Mouse (Mus musculus) thymus, postnatal 4 days (tissue): ENCODE data around the gene Btbd11.

Experiments used
- DNase-seq: peaks from one replicate; pipeline ENCODE4 v3.0.0; 2021

The Btbd11 gene

GRCm38 (mm10) chr10:85482064-85482473, 95.5 kb downstream of the Btbd11 start:
- no peak for DNase-seq

DNA sequence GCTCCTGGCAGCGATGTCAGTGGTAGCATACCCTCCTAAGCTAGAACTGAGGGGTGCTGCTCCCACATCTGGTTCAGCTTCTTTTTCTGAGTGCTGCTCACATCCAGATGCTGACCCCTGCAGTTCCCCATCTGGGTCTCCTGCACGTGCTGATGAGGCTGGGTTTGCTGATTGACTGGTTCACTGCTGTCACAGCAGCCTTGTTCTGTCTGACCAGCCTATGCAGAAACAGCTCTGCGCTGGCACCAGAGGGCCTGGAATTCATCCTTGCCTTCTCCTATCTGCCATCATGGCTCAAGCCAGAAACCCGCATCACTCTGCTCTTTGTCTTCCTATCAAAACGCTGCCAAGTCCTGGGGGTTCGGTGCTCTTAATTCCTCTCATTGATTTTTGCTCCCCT, 95.9 kb downstream of the Btbd11 start:
- no peak for DNase-seq

GRCm38 (mm10) chr10:85486456-85486855, 99.8 kb downstream of the Btbd11 start:
- no peak for DNase-seq

GRCm38 (mm10) chr10:85492583-85492982, 106.0 kb downstream of the Btbd11 start:
- DNase-seq, result no peak

DNA sequence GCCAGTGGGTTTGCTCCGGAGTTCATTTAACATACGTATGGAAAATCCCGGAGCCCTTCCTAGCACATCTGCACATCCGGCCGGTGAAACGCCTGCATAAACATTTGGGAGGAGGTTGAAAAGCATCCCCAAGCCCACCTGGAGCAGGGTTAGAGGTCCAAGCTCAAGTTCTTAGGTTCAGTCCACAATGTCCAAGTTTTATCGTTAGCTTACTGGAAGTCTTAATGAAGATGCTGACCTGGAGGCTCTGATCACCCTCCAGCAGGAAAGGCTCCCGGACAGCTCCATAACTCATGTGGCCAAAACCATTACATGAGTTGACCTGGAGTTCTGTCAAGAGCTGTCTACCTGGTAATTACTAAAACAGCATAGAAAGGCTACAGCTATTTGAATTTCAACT, 109.7 kb downstream of the Btbd11 start:
- no peak for DNase-seq

- DNase-seq, result no peak
Observed at GRCm38 (mm10) chr10:85496981-85497380, 110.4 kb downstream of the Btbd11 start.

DNA sequence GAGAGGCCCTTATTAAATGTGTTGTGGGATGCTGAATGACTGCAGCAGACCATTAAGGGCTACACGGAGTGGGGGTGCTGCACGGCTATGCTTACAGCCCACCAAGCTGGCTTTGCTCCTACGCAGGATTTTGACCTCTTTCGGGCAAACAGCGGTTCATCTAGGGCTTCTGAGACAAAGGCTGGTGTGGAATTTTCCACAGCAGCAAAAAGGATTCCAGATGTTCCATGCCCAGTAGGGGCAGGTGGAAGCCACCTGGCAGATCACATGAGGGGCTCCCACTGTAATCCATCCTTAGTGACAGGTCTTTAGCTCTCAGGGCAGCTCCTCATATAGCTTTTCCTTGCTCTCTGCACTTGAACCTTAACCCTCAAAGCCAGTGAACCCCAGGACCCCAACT, 111.3 kb downstream of the Btbd11 start:
- DNase-seq, result no peak

- no peak for DNase-seq
Observed at GRCm38 (mm10) chr10:85500573-85501155, 114.0 kb downstream of the Btbd11 start.

- no peak for DNase-seq
Observed at GRCm38 (mm10) chr10:85501966-85502566, 115.5 kb downstream of the Btbd11 start.

DNA sequence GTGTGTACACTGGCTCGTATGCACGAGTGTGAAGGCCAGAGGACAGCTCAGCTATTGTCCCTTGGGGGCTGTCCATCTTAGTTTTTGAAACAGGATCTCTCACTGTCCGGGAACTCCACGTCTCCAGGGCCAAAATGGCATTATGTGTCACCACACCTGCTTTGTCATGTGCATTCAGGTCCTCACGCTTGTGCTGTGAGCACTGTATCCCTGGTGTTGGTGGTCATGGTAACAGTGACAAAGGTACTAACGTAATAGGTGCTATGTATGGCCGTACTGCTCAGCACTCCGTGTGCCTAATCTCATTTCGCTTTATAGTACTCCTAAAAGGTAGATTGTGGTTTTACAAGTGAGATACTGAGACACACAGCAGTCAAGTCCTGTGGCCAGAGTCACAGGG, 116.0 kb downstream of the Btbd11 start:
- no peak for DNase-seq

DNA sequence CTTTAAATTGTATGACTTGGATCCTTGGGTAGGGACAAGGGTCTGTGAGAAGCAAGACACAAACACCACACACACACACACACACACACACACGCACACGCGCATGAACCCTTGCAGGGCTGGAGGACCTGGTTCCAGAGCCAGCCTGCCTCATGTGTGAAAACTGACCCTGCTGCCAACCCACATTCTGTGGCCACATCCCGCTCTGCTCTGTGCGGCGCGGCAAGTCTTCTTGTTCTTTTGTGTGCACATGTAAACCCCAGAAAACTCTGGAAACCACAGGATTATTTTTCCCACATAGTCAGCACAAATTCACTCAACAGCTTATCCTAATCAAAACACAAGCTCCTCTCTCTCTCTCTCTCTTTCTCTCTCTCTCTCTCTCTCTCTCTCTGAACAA, 116.8 kb downstream of the Btbd11 start:
- DNase-seq, result no peak

- DNase-seq, result no peak
Observed at GRCm38 (mm10) chr10:85507270-85508050, 120.8 kb downstream of the Btbd11 start.

DNA sequence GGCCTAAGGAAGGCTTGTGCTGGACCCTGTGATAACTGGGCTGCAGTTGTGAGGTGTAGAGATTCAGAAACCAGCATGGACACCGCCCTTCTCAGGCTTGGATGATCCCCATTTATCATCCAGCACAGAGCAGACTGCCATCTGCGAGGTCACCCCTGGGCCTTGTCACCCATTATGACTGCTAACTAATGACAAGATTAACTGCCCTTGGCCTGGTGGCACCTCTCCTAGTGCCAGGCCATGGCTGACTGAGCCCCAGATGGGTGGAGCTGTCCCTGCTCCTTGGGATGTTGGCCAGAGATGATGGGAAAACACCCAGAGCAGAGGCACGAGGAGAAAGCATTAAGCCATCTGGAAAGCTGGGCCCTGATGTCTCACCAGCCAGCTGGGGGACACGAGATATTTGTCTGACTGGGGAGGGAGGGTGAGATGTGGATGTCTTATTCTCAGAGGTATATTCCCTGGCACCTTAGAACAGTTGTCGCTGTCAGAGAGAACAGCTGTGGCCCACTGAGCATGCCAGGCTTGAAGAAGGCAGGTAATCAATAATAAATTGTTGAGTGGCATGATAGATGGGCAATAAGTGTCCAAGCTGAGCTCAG, 121.7 kb downstream of the Btbd11 start:
- no peak for DNase-seq

- DNase-seq, result no peak
Observed at GRCm38 (mm10) chr10:85509000-85509399, 122.4 kb downstream of the Btbd11 start.

DNA sequence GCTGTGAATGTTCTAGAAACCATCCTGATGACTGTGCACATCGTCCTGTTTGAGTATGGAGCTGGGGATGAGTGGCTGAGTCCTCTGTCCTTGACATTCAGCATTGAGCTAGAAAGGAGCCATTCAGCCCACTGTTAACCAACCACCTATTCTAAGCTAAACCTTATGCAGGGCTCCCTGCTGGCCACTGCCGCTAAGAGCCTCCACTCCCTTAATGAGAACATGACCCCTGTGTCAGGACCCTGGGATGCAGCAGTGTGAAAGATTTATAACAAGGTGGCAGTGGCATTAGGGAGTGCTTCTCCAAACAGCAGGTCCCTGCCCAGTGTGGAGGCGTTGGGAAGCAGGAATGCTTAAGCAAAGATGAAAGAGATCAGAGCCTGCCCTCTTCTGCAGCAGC, 123.7 kb downstream of the Btbd11 start:
- no peak for DNase-seq

DNA sequence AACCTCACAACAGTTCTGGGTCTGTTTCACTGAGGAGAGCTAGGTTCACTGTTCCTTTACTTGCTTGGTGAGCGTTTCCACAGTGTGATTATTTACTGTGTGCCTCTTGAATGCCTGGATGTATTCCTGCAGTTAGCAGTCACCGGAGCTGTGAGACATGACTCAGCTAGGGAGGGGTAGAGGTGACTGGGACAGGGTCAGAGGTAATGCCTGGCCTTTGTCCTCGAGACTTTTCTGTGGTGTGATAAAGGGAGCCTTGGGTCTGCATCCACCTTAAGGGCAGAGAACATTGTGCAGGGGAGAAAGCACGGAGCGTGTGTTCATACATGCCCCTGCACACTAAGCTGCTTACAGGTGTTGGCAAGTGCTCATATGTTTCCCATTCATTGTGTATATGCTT, 126.2 kb downstream of the Btbd11 start:
- DNase-seq, result no peak

DNA sequence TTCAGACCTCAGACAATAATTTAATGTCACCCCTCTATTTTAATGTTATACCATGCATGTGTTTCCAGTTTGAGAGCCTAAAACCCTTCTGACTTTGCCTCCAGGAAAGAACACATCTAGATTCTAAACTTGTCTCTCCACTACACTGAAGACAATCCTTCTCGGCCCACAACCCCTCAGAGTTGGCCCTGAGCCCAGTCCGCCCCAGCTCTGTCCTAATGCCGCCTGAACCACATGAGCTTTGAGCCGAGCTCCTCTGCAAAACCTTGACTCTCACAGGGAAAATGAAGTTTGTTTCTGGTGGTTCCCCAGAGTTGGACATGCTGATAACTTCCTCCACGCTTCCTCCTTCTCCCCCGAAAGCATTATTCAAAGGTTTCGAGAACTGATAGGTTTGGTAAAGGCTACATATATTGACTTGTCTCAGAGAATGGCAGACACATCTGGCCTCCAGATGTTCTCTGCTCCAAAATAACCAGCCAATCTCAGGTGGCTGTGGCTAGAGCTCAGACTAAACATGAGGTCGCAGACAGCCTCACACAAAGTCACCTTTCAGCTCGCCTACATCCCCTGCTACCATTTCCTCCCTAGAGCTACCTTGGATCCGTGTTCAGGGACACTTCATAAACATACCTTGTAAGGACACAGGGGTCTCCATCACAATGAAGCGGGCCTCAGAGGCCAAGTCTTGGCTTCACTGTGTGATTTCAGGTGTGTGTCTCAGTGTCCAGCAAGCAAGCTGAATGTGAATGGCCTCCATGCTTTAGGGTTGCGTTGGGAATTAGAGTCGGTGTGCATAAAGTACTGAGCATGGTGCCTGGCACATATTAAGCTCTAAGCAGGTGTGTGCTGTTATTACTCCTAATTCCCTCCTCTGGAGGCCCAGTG, 130.9 kb downstream of the Btbd11 start:
- no peak for DNase-seq

- no peak for DNase-seq
Observed at GRCm38 (mm10) chr10:85518111-85518409, 131.4 kb downstream of the Btbd11 start.

- no peak for DNase-seq
Observed at GRCm38 (mm10) chr10:85522220-85522760, 135.7 kb downstream of the Btbd11 start.

DNA sequence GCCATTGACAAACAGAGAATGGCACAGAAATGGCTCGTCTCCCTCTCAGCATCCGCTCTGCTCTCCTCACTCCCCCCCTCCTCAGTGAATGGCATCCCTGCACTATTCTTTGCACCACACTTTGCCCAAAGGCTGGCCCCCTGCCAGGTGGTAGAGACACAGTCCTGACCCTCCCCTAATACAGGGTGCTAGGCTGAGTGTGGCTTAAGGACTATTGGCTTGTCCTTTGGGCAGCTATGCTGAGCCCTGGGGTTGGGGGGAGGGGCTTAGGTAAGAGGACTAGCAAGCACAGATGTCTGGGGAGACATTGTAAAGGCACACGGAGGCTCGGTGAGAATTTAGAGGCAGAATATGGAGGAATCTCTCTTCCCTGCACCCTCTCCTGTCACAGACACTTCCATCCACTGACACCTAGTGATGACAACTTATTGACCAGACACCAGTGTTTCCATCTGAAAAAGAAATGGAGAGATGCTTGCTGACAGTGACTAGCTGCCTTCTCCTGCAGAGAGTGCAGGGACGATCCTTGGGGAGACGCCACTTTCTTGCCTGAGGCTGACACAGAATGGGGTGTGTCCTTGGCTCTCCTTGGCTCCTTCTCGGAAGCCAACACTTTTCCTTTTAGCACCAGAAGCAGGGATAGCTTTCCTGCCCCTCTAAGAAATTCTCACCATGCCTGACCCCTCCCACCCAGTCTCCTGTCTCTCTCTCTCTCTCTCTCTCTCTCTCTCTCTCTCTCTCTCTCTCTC, 138.8 kb downstream of the Btbd11 start:
- no peak for DNase-seq

DNA sequence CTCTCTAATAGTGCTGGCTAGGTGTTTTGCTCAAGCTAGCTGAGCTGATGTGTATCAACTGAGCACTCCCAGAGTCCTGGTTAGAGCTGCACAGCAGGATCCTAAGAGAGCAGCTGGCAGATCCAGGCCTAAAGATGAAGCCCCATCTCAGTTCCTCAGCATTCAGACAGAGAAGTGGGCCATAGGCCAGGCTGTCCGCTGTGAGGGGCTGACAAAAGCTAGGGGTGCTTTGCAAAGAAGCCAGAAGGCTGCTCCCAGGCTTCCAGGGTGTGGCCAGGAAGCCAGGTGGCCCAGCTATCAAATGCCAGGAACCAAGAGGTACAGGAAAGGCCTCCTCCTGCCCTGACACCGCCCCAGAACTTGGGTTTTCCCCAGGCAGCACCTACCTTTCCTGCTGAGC, 140.0 kb downstream of the Btbd11 start:
- DNase-seq, result no peak

DNA sequence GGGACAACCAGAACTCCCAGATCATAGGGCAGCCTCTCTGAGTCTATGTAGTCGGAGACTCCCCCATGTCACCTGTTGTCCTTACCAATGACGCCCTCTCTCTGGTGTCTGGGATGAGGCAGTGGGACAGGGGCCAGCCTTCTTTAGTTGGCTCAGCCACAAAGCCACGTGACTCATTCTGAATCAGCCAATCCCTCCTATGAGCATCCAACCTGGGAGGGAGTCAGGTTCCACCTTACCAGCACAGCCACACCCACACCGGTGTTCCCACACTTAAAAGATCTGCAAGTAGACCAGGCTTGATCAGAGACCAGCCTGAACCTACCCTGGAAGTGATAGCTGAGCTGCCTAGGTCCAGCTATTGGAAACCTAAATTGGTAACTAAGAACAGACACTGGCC, 141.1 kb downstream of the Btbd11 start:
- no peak for DNase-seq
